Mouse (Mus musculus): Measurements from ENCODE around the gene Syt14. TPM values are rescaled to one million over a fixed set of nuclear protein-coding genes. Genes with fewer than 3 reads are reported as not detected.

Syt14 gene
- total and polyA plus RNA-seq, 3 experiments, result not detected

DNA sequence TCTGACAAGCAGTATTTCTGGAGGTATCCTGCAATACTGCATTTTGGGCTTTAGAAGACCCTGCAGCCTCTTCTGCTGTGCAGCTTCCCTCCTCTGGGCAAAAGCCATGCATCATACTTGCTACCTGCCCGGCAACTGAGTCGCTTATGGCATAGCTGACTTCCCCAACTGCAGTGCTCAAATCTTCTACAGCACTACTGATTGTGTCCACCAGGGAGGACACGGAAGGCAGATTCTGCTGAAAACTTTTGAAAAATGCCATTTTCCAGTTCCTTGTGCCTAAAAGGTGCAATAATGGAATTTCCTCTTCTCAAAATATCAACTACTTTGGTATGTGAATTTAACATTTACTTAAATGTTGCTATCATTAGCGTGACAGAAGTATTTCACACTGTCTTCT is 51.2 kb downstream of the Syt14 start:
- TF ChIP-seq BHLHE40 (IDR thresholded peaks at IDR 0.05; ENCODE audit: low read depth, low read length) (no peak), RCOR1 (conservative IDR thresholded peaks at IDR 0.05; ENCODE audit: low read depth, low read length) (no peak), MXI1 (IDR thresholded peaks at IDR 0.05; ENCODE audit: low read depth, low read length) (no peak), USF1 (IDR thresholded peaks at IDR 0.05; ENCODE audit: low read depth, low read length) (no peak), POLR2A (IDR thresholded peaks at IDR 0.05; ENCODE audit: low read depth, low read length) (no peak), CTCF (conservative IDR thresholded peaks at IDR 0.05 in 1 of 2, IDR thresholded peaks at IDR 0.05 in 1 of 2; ENCODE audit: low read depth in 2 of 2, low read length in 2 of 2) (0 out of 4 replicates have a peak, but pooled peaks of 1 of the 2 experiments have one; percentile 7), TCF12 (IDR thresholded peaks at IDR 0.05; ENCODE audit: low read depth, low read length) (no peak)
- no peaks in the 10 kb centered on the region for H3K79me2 ChIP-seq (replicated peaks; ENCODE audit: control insufficient read depth, extremely low read depth, insufficient read depth, poor library complexity, severe bottlenecking)
- no peaks in the 10 kb centered on the region for H3K27me3 ChIP-seq (replicated peaks)
- in situ Hi-C loops (cut with MboI; ENCODE audit: low pct_ligation_motif_present, low pct_unique_long_range_greater_than_20kb, low sequenced_read_pairs) (no loop called here), dilution Hi-C loops (cut with MboI; ENCODE audit: extremely low pct_ligation_motif_present, extremely low pct_unique_long_range_greater_than_20kb, low sequenced_read_pairs) (no loop called here)
- no peak overlapping the region for H3K4me2 ChIP-seq (ENCODE audit: insufficient read depth, low read depth, poor library complexity, severe bottlenecking)
- peak; percentile 2 for DNase-seq (ENCODE audit: extremely low read depth)
- H3K27ac ChIP-seq (ENCODE audit: insufficient read depth, low read depth), result no peak overlapping the region
- H3K36me3 ChIP-seq (replicated peaks in 1 of 2; ENCODE audit: control insufficient read depth in 1 of 2, insufficient read depth in 1 of 2, low read length in 1 of 2), result no peaks in the 10 kb centered on the region
- no peaks in the 10 kb centered on the region for H3K9me3 ChIP-seq (replicated peaks; ENCODE audit: low read length)
- H3K9ac ChIP-seq (ENCODE audit: insufficient read depth, low read depth), result no peak overlapping the region
- H3K4me3 ChIP-seq (replicated peaks in 1 of 3; ENCODE audit: low read depth in 2 of 3, low read length in 2 of 3, poor library complexity in 1 of 3), result no peak overlapping the region
- peaks cover 0 to 2% of the 10 kb centered on the region in 2 experiments; a peak in 1 of 4 replicates for H3K4me1 ChIP-seq (ENCODE audit: control insufficient read depth in 1 of 2, insufficient read depth in 2 of 2)

DNA sequence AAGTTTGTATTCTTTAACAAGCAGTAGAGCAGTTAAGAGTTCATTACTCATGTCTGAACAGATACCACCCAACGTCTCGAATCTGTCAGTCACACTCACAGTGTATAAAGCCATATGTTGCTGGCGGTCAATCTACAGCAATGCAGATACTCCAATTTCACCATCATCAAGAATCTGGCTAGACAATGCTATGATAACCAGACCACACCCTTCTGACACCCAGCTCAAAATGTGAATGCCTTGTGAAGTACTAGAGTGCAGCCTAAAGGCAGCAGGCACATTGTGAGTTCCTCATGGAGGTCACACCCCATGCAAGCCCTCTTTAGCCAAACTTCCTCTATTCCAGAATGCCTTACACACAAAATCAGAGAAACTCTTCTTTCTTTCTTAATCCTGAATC is 53.9 kb downstream of the Syt14 start:
- no peaks in the 10 kb centered on the region for H3K79me2 ChIP-seq (replicated peaks; ENCODE audit: control insufficient read depth, extremely low read depth, insufficient read depth, poor library complexity, severe bottlenecking)
- no peak overlapping the region for H3K27ac ChIP-seq (ENCODE audit: insufficient read depth, low read depth)
- peaks cover 0 to 2% of the 10 kb centered on the region in 2 experiments; a peak in 1 of 4 replicates for H3K4me1 ChIP-seq (ENCODE audit: control insufficient read depth in 1 of 2, insufficient read depth in 2 of 2)
- H3K4me2 ChIP-seq (ENCODE audit: insufficient read depth, low read depth, poor library complexity, severe bottlenecking), result no peak overlapping the region
- H3K27me3 ChIP-seq (replicated peaks), result no peaks in the 10 kb centered on the region
- DNase-seq (ENCODE audit: extremely low read depth), result no peak
- H3K36me3 ChIP-seq (replicated peaks in 1 of 2; ENCODE audit: control insufficient read depth in 1 of 2, insufficient read depth in 1 of 2, low read length in 1 of 2), result no peaks in the 10 kb centered on the region
- no peaks in the 10 kb centered on the region for H3K9me3 ChIP-seq (replicated peaks; ENCODE audit: low read length)
- dilution Hi-C loops (cut with MboI; ENCODE audit: extremely low pct_ligation_motif_present, extremely low pct_unique_long_range_greater_than_20kb, low sequenced_read_pairs), result no loop called here
- no peak overlapping the region for H3K4me3 ChIP-seq (replicated peaks in 1 of 3; ENCODE audit: low read depth in 2 of 3, low read length in 2 of 3, poor library complexity in 1 of 3)
- TF ChIP-seq GABPA (IDR thresholded peaks at IDR 0.05; ENCODE audit: insufficient replicate concordance, low read depth, low read length), result no peak
- TF ChIP-seq MXI1 (IDR thresholded peaks at IDR 0.05; ENCODE audit: low read depth, low read length), result no peak
- no peak for TF ChIP-seq BHLHE40 (IDR thresholded peaks at IDR 0.05; ENCODE audit: low read depth, low read length)
- TF ChIP-seq ZC3H11A (IDR thresholded peaks at IDR 0.05; ENCODE audit: low read depth, low read length), result no peak
- no peak for TF ChIP-seq POLR2AphosphoS2 (IDR thresholded peaks at IDR 0.05; ENCODE audit: low read depth, low read length)
- no peak for TF ChIP-seq IRF4 (IDR thresholded peaks at IDR 0.05; ENCODE audit: low read depth, low read length)
- TF ChIP-seq ETS1 (conservative IDR thresholded peaks at IDR 0.05; ENCODE audit: low read depth, low read length), result no peak
- TF ChIP-seq TCF12 (IDR thresholded peaks at IDR 0.05; ENCODE audit: low read depth, low read length), result no peak
- no peak for TF ChIP-seq SMC3 (IDR thresholded peaks at IDR 0.05; ENCODE audit: low read depth, low read length)
- no peak for TF ChIP-seq JUN (IDR thresholded peaks at IDR 0.05; ENCODE audit: insufficient read depth, low read depth, low read length)
- TF ChIP-seq CHD2 (IDR thresholded peaks at IDR 0.05; ENCODE audit: low read length), result no peak
- no peak for TF ChIP-seq UBTF (IDR thresholded peaks at IDR 0.05; ENCODE audit: low read depth, low read length)
- TF ChIP-seq ZMIZ1 (IDR thresholded peaks at IDR 0.05; ENCODE audit: low read depth, low read length), result no peak
- TF ChIP-seq ZKSCAN1 (IDR thresholded peaks at IDR 0.05; ENCODE audit: borderline replicate concordance, low read depth, low read length), result no peak
- TF ChIP-seq MYC (IDR thresholded peaks at IDR 0.05; ENCODE audit: low read depth, low read length), result no peak
- no peak for TF ChIP-seq ZNF384 (IDR thresholded peaks at IDR 0.05; ENCODE audit: low read depth, low read length)
- no peak for TF ChIP-seq TBP (conservative IDR thresholded peaks at IDR 0.05; ENCODE audit: low read depth, low read length)
- H3K9ac ChIP-seq (ENCODE audit: insufficient read depth, low read depth), result no peak overlapping the region
- in situ Hi-C loops (cut with MboI; ENCODE audit: low pct_ligation_motif_present, low pct_unique_long_range_greater_than_20kb, low sequenced_read_pairs), result no loop called here
